Mouse (Mus musculus) CD4-positive naive resting alpha-beta T cell, adult 57 days (primary cell): ENCODE measurements around the gene Fosb. TPM values are rescaled to one million over a fixed set of nuclear protein-coding genes. Genes with fewer than 3 reads are reported as not detected.

Source experiments
- total RNA-seq: library from RNA; stranded (reverse); gene quantifications from one replicate; pipeline ENCODE4 v1.2.4, GENCODE M21; 2023

Fosb gene
- total RNA-seq: 869 TPM

DNA sequence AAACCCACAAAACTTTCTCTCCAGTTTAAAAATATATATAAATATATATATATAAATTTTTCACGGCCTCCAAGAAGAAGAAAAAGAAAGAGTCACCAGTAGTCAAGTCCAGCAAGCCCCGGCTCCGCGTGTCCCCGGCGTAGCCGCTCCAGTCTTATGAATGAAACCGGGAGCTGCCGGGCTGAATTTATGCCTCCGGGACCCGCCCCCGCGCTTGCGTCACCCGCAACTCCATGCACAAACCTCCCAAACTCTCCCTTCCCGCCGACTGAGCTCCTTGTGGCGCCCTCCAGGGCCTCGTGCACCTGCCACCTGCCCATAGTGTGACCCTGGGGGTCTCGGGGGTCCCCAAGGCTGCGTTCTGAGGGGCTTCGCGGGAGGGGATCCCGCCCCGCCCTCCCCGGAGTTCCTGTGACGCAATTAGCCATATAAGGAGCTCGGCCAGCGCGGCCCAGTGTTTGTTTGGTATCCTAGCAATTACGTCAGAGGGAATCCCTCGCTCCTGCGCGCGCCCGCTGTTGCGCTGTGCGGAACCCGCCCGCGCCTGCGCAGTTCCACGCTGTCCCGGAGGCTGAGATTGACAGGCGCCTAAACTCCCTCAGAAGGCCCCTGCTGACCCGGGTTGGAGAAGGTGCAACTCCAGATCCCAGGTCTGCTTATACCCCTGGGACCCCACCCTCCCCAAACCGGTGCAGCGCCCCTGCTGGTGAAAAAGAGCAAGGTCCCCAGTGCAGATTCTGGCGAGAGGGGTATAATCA, at the start of gene Fosb:
TSS of gene Fosb (minus strand) at position 168 of the 758 bp plus-strand sequence.

DNA sequence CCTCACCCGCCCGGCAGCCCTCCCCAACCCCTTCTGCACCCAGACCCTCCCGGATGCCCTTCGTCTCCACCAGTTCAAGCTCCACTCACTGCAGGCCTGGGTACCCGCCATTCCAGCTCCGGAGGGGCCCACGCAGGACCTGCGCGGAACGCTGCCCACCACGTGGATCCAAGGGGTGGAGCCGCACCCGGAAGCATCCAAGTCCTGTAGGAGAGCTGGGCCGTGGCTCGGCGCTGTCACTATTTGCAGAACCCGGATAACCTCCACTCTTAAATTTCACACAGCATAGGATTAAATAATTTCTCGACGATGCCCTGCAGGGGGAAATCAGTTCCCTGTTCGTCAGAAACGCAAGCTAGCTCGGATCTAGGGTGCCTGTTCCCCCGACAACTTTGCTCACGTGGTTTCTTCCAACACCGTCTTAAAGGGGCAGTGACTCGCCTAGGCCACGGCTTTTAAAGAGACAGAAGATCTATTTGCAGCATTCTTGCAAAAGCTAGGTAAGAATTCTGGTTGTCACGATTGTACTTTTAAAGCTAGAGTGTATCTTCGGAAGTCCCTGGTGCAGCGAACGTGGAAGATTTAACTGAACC, 49.5 kb upstream of the Fosb start, which contains the start of the genes Cd3eap and Ppp1r13l:
TSS of gene Cd3eap (minus strand) at position 185 of the 593 bp plus-strand sequence.
TSS of gene Ppp1r13l (plus strand) at position 451 of the 593 bp plus-strand sequence.

DNA sequence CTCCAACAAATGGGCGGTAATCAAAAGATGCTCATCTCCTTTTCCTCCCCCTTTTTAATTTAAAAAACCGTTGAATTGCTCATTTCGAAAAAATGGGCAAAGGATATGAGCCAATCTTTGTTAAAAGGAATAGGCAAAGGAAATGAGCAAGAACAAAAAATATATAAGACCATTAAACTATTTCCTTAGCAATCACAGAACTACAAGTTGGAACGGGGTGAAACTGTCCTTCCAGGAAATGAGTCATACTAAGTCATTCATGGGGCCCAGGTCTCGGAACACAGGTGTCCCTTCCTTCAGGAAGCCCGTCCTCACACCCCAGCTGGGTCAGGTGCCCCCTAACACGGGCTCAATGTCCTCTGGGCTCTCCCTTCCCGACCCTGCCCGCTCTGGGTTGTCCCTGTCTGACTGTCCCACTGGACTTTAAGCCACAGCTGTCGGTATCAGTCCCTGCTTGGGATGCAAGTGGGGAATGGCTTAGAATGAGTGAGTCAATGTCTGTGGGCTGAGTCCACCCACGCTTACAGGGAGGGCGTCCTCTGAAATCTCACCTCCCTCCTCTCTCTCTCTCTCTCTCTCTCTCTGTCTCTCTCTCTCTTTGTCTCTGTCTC, 34.5 kb upstream of the Fosb start, which contains the start of gene Ercc1:
TSS of gene Ercc1 (plus strand) at position 542 of the 611 bp plus-strand sequence.

DNA sequence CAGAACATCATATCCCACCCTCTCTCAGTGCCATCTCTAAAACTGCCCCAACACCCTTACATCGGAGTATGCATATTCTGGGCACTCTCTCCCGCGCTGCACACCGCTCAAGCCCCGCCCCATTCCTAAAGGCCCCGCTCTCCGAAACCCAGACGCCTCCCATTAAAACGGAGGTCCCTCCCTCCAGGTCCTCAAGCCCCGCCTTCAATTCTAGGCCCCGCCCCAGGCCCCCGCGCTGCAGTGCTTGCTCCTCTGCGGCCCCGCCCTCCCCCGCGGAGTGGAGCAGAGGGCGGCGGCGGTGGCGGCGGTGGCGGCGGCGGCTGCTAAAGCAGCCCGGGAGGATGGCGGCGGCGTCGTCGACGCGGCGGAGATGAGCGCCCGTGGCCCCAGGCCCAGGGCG, 27.5 kb downstream of the Fosb start, which contains the start of gene Rtn2:
TSS of gene Rtn2 (plus strand) at position 240 of the 400 bp plus-strand sequence.

DNA sequence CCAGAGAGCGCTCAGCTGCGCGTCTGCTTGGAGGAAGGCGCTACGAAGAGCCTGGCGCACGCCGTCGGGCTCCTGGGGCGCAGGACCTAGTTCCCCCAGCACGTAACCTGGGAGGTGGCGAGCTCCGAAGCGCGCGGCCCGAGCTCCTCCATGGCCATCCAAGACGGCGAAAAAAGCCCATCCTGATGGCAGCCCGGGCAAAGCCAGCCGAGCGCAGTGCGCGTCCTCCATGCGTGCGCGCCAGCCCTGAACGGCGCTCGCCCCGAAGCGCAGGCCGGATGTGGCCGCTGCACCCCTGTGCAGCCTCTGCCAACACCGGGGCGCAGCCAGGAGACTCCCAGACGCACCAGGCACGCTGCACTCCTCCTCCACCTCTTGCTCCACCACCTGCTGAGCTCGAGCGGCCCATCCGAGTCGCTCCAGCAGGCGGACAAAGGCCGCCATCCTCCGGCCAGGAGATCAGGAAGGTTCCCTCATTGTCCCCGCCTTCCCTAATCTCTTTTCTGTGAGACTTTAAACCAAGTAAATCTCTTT, 30.2 kb downstream of the Fosb start, which contains the start of gene Ppm1n:
TSS of gene Ppm1n (minus strand) at position 484 of the 534 bp plus-strand sequence.

DNA sequence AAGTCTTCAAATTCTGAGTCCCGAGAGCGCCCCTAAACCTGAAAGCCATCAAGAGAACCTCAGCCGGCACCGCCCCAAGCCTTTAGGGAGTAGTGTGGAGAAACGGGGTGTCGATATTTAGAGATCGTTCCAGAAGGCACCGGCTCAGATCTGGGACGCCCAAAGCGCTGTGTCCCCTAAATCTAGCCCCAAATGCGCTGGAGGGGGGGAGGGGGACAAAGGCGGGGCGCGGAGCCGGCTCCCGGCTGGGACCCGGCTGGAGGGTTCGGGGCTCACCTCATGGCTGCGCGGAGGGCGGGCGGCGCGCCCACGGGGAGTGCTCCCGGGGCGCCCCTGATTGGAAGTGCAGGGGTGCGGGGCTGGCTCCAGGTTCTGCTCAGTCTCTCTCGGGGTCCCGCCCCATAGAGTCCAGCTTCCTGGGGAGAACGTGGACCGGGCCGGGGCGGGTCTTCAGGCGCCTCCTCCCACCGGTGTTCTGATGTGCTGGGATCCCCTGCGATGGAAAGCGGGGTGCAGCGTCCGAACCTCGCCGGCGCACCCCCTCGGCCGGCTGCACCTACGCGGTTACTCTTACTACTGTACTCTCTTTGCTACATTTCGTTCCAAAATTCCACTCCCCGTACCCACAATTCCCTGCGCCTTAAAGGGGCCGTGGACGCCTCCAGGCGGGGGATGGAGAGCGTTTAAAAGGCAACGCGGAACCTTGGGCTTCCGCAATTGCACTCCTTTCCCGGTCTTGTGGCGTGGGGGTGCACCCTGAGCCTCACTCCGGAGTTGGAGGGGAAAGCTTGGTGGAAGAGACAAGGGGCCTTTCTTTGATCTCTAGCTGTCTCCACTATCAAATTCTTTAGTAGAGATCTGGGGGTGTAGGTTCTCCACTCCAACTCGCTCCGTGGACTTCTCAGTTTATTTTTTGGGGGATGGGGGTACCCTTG, 38.3 kb downstream of the Fosb start, which contains the start of gene Vasp:
TSS of gene Vasp (minus strand) at position 580 of the 935 bp plus-strand sequence.

Other genes starting within 250 kb of the Fosb start
- 0.92 TPM for gene Dmwd, start 233.8 kb downstream of the Fosb start, total RNA-seq
- 2.2 TPM for gene Dmpk, start 226.2 kb downstream of the Fosb start, total RNA-seq
- 0.50 TPM for gene Six5, start 215.5 kb downstream of the Fosb start, total RNA-seq
- gene Gm4969, start 191.7 kb downstream of the Fosb start, total RNA-seq: not detected
- 22.5 TPM for gene Fbxo46, start 190.2 kb downstream of the Fosb start, total RNA-seq
- gene Qpctl, start 160.8 kb downstream of the Fosb start, total RNA-seq: 14.9 TPM
- 85.5 TPM for gene Snrpd2, start 160.3 kb downstream of the Fosb start, total RNA-seq
- gene Gipr, start 143.9 kb downstream of the Fosb start, total RNA-seq: not detected
- 21.9 TPM for gene Eml2, start 133.6 kb downstream of the Fosb start, total RNA-seq
- gene Gpr4, start 97.5 kb downstream of the Fosb start, total RNA-seq: not detected
- gene Opa3, start 81.7 kb downstream of the Fosb start, total RNA-seq: 42.7 TPM
- gene Vasp, start 38.2 kb downstream of the Fosb start, total RNA-seq: 277 TPM
- gene Ppm1n, start 30.0 kb downstream of the Fosb start, total RNA-seq: 0.89 TPM
- gene Rtn2, start 27.4 kb downstream of the Fosb start, total RNA-seq: not detected
- gene Ercc1, start 34.7 kb upstream of the Fosb start, total RNA-seq: 55.4 TPM
- 15.5 TPM for gene Cd3eap, start 49.4 kb upstream of the Fosb start, total RNA-seq
- gene Ppp1r13l, start 49.7 kb upstream of the Fosb start, total RNA-seq: 1.5 TPM
- 74.3 TPM for gene Ercc2, start 72.0 kb upstream of the Fosb start, total RNA-seq
- gene Klc3, start 94.1 kb upstream of the Fosb start, total RNA-seq: 7.1 TPM
- gene Ckm, start 94.7 kb upstream of the Fosb start, total RNA-seq: not detected
- gene Mark4, start 148.8 kb upstream of the Fosb start, total RNA-seq: 34.7 TPM
- not detected for gene Exoc3l2, start 153.3 kb upstream of the Fosb start, total RNA-seq
- gene Bloc1s3, start 198.3 kb upstream of the Fosb start, total RNA-seq: 4.1 TPM
- 25.3 TPM for gene Trappc6a, start 198.3 kb upstream of the Fosb start, total RNA-seq
- not detected for gene Nkpd1, start 207.8 kb upstream of the Fosb start, total RNA-seq